Mouse (Mus musculus): Measurements from ENCODE around the gene Pgr15l. TPM values are rescaled to one million over a fixed set of nuclear protein-coding genes. Genes with fewer than 3 reads are reported as not detected.

Gene Pgr15l
- not detected in 2 replicates for polyA plus RNA-seq (2015; fragmentation: Nextera tagmentation; extraction: Ambion mirVana)

DNA sequence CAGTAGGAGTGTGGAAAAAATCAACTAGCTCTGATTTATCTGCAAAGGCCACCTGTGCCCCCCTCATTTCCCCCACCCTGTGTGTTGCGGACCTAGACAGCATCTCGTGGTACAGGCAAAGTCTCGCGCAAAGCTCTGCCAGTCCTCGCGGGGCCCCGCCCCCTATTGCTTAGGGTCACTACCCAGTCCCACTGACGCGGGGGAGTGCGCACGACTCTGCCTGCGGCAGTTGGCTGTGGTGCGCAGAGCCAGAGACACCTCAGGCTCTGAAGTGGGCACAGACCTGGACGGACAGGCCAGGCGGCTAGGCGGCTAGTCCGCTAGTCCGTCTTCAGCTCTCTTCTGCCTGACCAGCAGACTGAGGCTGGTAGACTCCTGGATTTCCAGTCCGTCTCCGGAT lies at the start of gene Pgr15l:
Gene Pgr15l (plus strand): TSS at position 228 of the 400 bp plus-strand sequence.
- H3K4me2 ChIP-seq (ENCODE audit: low read length), result no peak within 1 kb of the TSS
- no peak within 1 kb of the TSS for H3K4me3 ChIP-seq (replicated peaks; ENCODE audit: low read depth, low read length)
- H3K36me3 ChIP-seq (ENCODE audit: insufficient read depth, low read length), result no peaks in the 10 kb centered on the region
- TF ChIP-seq CTCF (IDR thresholded peaks at IDR 0.05; ENCODE audit: low read depth), result no peak
- H3K9ac ChIP-seq (ENCODE audit: low read depth, low read length), result no peak within 1 kb of the TSS
- 28% methylated on average over 20 of the region's 20 CpGs for WGBS
- H3K9me3 ChIP-seq (replicated peaks; ENCODE audit: low read length), result no peaks in the 10 kb centered on the region
- H3K4me1 ChIP-seq (replicated peaks; ENCODE audit: insufficient read depth, low read length), result no peaks in the 10 kb centered on the region
- H3K27me3 ChIP-seq (ENCODE audit: insufficient read depth, low read length), result no peaks in the 10 kb centered on the region
- ATAC-seq (replicated peaks; ENCODE audit: low FRiP score, low read depth) (peak; percentile 66), DNase-seq (ENCODE audit: low spot score) (no peak)
- no peak within 1 kb of the TSS for H3K27ac ChIP-seq

DNA sequence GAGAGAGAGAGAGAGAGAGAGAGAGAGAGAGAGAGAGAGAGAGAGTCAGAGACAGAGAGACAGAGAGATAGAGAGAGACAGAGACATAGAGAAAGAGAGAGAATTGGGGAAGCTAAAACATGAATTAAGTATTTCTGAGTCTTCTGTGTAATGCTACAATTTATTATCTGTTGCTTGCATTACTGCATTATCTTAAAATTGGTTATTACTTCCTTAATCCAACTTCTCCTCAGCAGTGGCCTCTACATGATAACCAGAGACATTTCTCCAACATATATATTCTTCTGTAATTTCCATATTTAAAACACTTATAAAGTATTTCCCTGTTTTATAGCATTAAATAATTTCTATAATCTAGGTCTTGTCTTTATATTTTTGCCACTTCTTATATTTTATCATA lies 44.9 kb upstream of the Pgr15l start:
- H3K4me1 ChIP-seq (replicated peaks; ENCODE audit: insufficient read depth, low read length), result no peaks in the 10 kb centered on the region
- ATAC-seq (replicated peaks; ENCODE audit: low FRiP score, low read depth) (no peak), DNase-seq (ENCODE audit: low spot score) (no peak)
- H3K27me3 ChIP-seq (ENCODE audit: insufficient read depth, low read length), result no peaks in the 10 kb centered on the region
- no peaks in the 10 kb centered on the region for H3K36me3 ChIP-seq (ENCODE audit: insufficient read depth, low read length)
- no peak overlapping the region for H3K4me3 ChIP-seq (replicated peaks; ENCODE audit: low read depth, low read length)
- H3K9me3 ChIP-seq (replicated peaks; ENCODE audit: low read length), result no peaks in the 10 kb centered on the region
- no peak overlapping the region for H3K9ac ChIP-seq (ENCODE audit: low read depth, low read length)
- H3K4me2 ChIP-seq (ENCODE audit: low read length), result no peak overlapping the region
- H3K27ac ChIP-seq, result no peak overlapping the region
- TF ChIP-seq CTCF (IDR thresholded peaks at IDR 0.05; ENCODE audit: low read depth), result no peak

DNA sequence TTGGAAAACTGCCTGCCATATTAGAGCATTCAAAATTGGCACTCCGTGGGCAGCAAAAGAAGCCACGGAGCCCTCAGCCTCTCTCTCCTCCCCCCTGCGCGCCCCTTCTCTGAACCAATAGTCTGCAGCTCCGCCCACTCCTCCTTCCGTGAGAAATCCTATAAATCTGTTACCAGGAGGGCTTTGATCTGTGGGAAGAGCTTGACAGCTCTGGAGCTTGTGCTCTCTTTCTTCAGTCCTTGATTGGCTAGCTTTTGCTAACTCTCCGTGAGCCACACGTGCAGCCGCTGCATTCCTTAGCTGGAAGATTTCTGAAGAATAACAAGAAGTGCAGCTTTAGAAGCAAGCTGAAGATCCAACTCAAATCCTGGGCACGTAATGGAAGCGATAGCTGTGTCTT lies 2.6 kb upstream of the Pgr15l start:
- Histone ChIP-seq H3K4me1 (replicated peaks; ENCODE audit: insufficient read depth, low read length) (no peaks in the 10 kb centered on the region), H3K27ac (no peak overlapping the region), H3K4me2 (ENCODE audit: low read length) (no peak overlapping the region), H3K27me3 (ENCODE audit: insufficient read depth, low read length) (no peaks in the 10 kb centered on the region), H3K4me3 (replicated peaks; ENCODE audit: low read depth, low read length) (no peak overlapping the region), H3K36me3 (ENCODE audit: insufficient read depth, low read length) (no peaks in the 10 kb centered on the region), H3K9ac (ENCODE audit: low read depth, low read length) (no peak overlapping the region), H3K9me3 (replicated peaks; ENCODE audit: low read length) (no peaks in the 10 kb centered on the region)
- WGBS, result 15% methylated on average over 11 of the region's 11 CpGs
- ATAC-seq (replicated peaks; ENCODE audit: low FRiP score, low read depth) (peak; percentile 85), DNase-seq (ENCODE audit: low spot score) (peak; percentile 37)
- no peak for TF ChIP-seq CTCF (IDR thresholded peaks at IDR 0.05; ENCODE audit: low read depth)

All from kidney, postnatal 0 days (tissue).